ENCODE assay signal across 22 mouse cellular contexts in the genomic region with DNA sequence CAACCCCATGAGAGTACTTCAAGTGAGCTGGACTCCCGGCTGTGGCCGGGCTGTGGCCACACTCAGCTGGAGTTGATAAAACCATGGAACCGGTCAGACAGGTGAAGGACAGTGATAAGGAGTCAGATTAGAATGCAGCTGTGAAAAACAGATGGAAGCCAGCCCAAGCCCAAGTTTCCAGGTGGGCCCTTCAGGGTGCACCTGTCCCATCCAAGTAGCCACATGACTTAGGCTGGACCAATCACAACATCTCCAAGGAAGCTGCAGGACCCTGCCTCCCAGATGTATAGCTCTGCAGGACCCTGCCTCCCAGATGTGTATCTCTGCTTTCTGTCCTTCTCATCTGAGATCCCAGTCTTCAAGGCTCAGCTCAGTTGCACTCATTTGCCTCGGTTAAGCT. TPM values are rescaled to one million over a fixed set of nuclear protein-coding genes. Genes with fewer than 3 reads are reported as not detected.
DNase-seq lines count a peak whose midpoint lies in the region; ATAC-seq and TF ChIP-seq lines count a peak whose summit lies in the region.
"Had no signal": no experiment of that assay in that cellular context is flagged by ENCODE, and none has a peak within 500 bp of the region (broad histone marks: within the 10 kb centered on the region; RNA-seq: fewer than 3 reads in every experiment).

No protein-coding gene starts in this region.

- no peak for DNase-seq in lung, postnatal 0 days (ENCODE audit: low spot score)
- DNase-seq in lung, postnatal 4 days, result no peak
- DNase-seq in stomach, postnatal 0 days (ENCODE audit: low spot score), result peak; percentile 30
- DNase-seq in embryo, embryonic 11 days, result no peak
- DNase-seq in urinary bladder, postnatal 14 days (ENCODE audit: low spot score), result no peak
- DNase-seq in forebrain, postnatal 0 days, result no peak
- DNase-seq: cerebellum, adult 18-20 months; cerebellum, adult 9-10 months; cerebellum, postnatal 14 days; gastrocnemius, postnatal 25 days; heart, adult 18-20 months; heart, postnatal 14 days; heart, postnatal 4 days had no signal

- TF ChIP-seq EP300 in lung, postnatal 0 days (IDR thresholded peaks at IDR 0.05), result no peak
- no peak for TF ChIP-seq EP300 in stomach, postnatal 0 days (optimal IDR thresholded peaks at IDR 0.05)

- H3K9ac ChIP-seq in lung, postnatal 0 days (replicated peaks; ENCODE audit: low read depth), result no peak overlapping the region
- no peak overlapping the region for H3K9ac ChIP-seq in intestine, embryonic 15.5 days
- no peak overlapping the region for H3K9ac ChIP-seq in stomach, embryonic 14.5 days (replicated peaks; ENCODE audit: low read depth, low read length)
- no peak overlapping the region for H3K9ac ChIP-seq in stomach, postnatal 0 days (ENCODE audit: low read length)
- no peak overlapping the region for H3K9ac ChIP-seq in forebrain, postnatal 0 days
- H3K9ac ChIP-seq: embryonic facial prominence, embryonic 12.5 days; embryonic facial prominence, embryonic 15.5 days; heart, embryonic 13.5 days had no signal

- no peaks in the 10 kb centered on the region for H3K27me3 ChIP-seq in lung, postnatal 0 days (replicated peaks; ENCODE audit: insufficient read depth, low read length)
- H3K27me3 ChIP-seq in intestine, embryonic 15.5 days (replicated peaks), result no peaks in the 10 kb centered on the region
- no peaks in the 10 kb centered on the region for H3K27me3 ChIP-seq in stomach, embryonic 14.5 days (ENCODE audit: control insufficient read depth, insufficient read depth, low read length)
- no peaks in the 10 kb centered on the region for H3K27me3 ChIP-seq in stomach, postnatal 0 days (ENCODE audit: control insufficient read depth, insufficient read depth, low read length)
- no peaks in the 10 kb centered on the region for H3K27me3 ChIP-seq in forebrain, postnatal 0 days (ENCODE audit: insufficient read depth, low read length)
- H3K27me3 ChIP-seq: embryonic facial prominence, embryonic 12.5 days; heart, embryonic 13.5 days; Patski had no signal

- no peaks in the 10 kb centered on the region for H3K4me1 ChIP-seq in lung, postnatal 0 days (ENCODE audit: insufficient read depth, low read depth, low read length)
- H3K4me1 ChIP-seq in intestine, embryonic 15.5 days (replicated peaks), result no peaks in the 10 kb centered on the region
- H3K4me1 ChIP-seq in stomach, embryonic 14.5 days (ENCODE audit: control insufficient read depth, insufficient read depth, low read length), result peaks cover 5% of the 10 kb centered on the region; the same call in 1 of the 2 replicates
- no peaks in the 10 kb centered on the region for H3K4me1 ChIP-seq in stomach, postnatal 0 days (replicated peaks; ENCODE audit: control insufficient read depth, insufficient read depth)
- H3K4me1 ChIP-seq in forebrain, postnatal 0 days (ENCODE audit: insufficient read depth), result no peaks in the 10 kb centered on the region

- H3K9me3 ChIP-seq in lung, postnatal 0 days (ENCODE audit: low read length), result no peaks in the 10 kb centered on the region
- H3K9me3 ChIP-seq in intestine, embryonic 15.5 days, result no peaks in the 10 kb centered on the region
- no peaks in the 10 kb centered on the region for H3K9me3 ChIP-seq in stomach, embryonic 14.5 days (ENCODE audit: control insufficient read depth, low read depth, low read length)
- H3K9me3 ChIP-seq in stomach, postnatal 0 days (ENCODE audit: control insufficient read depth, low read length), result no peaks in the 10 kb centered on the region
- no peaks in the 10 kb centered on the region for H3K9me3 ChIP-seq in forebrain, postnatal 0 days (ENCODE audit: low read length)
- H3K9me3 ChIP-seq: embryonic facial prominence, embryonic 12.5 days; embryonic facial prominence, embryonic 15.5 days; heart, embryonic 13.5 days had no signal

- no peak for TF ChIP-seq CTCF in lung, postnatal 0 days (IDR thresholded peaks at IDR 0.05)
- no peak for TF ChIP-seq CTCF in stomach, postnatal 0 days (IDR thresholded peaks at IDR 0.05; ENCODE audit: low read depth)
- no peak for TF ChIP-seq CTCF in forebrain, postnatal 0 days (IDR thresholded peaks at IDR 0.05; ENCODE audit: low read depth)

- 0 out of 2 replicates have a peak, but pooled peaks have one; percentile 27 for ATAC-seq in lung, postnatal 0 days
- ATAC-seq in intestine, embryonic 15.5 days, result peak; percentile 62
- peak; percentile 44 for ATAC-seq in stomach, embryonic 14.5 days (ENCODE audit: insufficient number of reproducible peaks, insufficient read depth, low FRiP score, low read depth)
- ATAC-seq in stomach, postnatal 0 days (ENCODE audit: low FRiP score, low TSS enrichment), result 0 out of 2 replicates have a peak, but pooled peaks have one; percentile 19
- ATAC-seq in forebrain, postnatal 0 days, result no peak
- ATAC-seq: CD4-positive, CD25-positive, alpha-beta regulatory T cell, adult 4 months; forebrain, embryonic 14.5 days; Patski had no signal

- 47% methylated on average over 4 of the region's 4 CpGs for WGBS in lung, postnatal 0 days
- WGBS in intestine, embryonic 15.5 days, result 48% methylated on average over 4 of the region's 4 CpGs
- WGBS in stomach, embryonic 14.5 days, result 62% methylated on average over 4 of the region's 4 CpGs
- 58% methylated on average over 4 of the region's 4 CpGs for WGBS in stomach, postnatal 0 days
- WGBS in forebrain, postnatal 0 days, result 75% methylated on average over 4 of the region's 4 CpGs

- H3K4me3 ChIP-seq in lung, postnatal 0 days (ENCODE audit: low read depth, low read length), result no peak overlapping the region
- no peak overlapping the region for H3K4me3 ChIP-seq in intestine, embryonic 15.5 days (replicated peaks)
- no peak overlapping the region for H3K4me3 ChIP-seq in stomach, embryonic 14.5 days (ENCODE audit: low read depth, low read length)
- H3K4me3 ChIP-seq in stomach, postnatal 0 days (ENCODE audit: low read depth, low read length), result no peak overlapping the region
- no peak overlapping the region for H3K4me3 ChIP-seq in forebrain, postnatal 0 days (ENCODE audit: low read depth, low read length)
- H3K4me3 ChIP-seq: embryonic facial prominence, embryonic 12.5 days; embryonic facial prominence, embryonic 15.5 days; heart, embryonic 13.5 days had no signal

- no peak overlapping the region for H3K4me2 ChIP-seq in lung, postnatal 0 days (replicated peaks; ENCODE audit: low read depth, low read length)
- no peak overlapping the region; the same call in 1 of the 2 replicates for H3K4me2 ChIP-seq in intestine, embryonic 15.5 days (replicated peaks)
- H3K4me2 ChIP-seq in stomach, embryonic 14.5 days (replicated peaks; ENCODE audit: low read depth, low read length), result no peak overlapping the region
- H3K4me2 ChIP-seq in stomach, postnatal 0 days (replicated peaks; ENCODE audit: low read depth), result no peak overlapping the region
- no peak overlapping the region for H3K4me2 ChIP-seq in forebrain, postnatal 0 days (ENCODE audit: low read depth)
- H3K4me2 ChIP-seq: embryonic facial prominence, embryonic 12.5 days; embryonic facial prominence, embryonic 15.5 days; heart, embryonic 13.5 days; hindbrain, embryonic 14.5 days had no signal

- H3K36me3 ChIP-seq in lung, postnatal 0 days (ENCODE audit: insufficient read depth, low read length), result no peaks in the 10 kb centered on the region
- no peaks in the 10 kb centered on the region for H3K36me3 ChIP-seq in intestine, embryonic 15.5 days
- no peaks in the 10 kb centered on the region for H3K36me3 ChIP-seq in stomach, embryonic 14.5 days (ENCODE audit: control insufficient read depth, insufficient read depth, low read length)
- no peaks in the 10 kb centered on the region for H3K36me3 ChIP-seq in stomach, postnatal 0 days (ENCODE audit: control insufficient read depth, insufficient read depth, low read length)
- H3K36me3 ChIP-seq in forebrain, postnatal 0 days (ENCODE audit: insufficient read depth), result no peaks in the 10 kb centered on the region
- H3K36me3 ChIP-seq: embryonic facial prominence, embryonic 12.5 days; embryonic facial prominence, embryonic 15.5 days; heart, embryonic 13.5 days had no signal

- no peak overlapping the region for H3K27ac ChIP-seq in lung, postnatal 0 days (ENCODE audit: low read length)
- no peak overlapping the region for H3K27ac ChIP-seq in intestine, embryonic 15.5 days
- H3K27ac ChIP-seq in stomach, embryonic 14.5 days (ENCODE audit: low read length), result no peak overlapping the region
- no peak overlapping the region for H3K27ac ChIP-seq in stomach, postnatal 0 days (replicated peaks)
- no peak overlapping the region for H3K27ac ChIP-seq in forebrain, postnatal 0 days (ENCODE audit: low read depth, low read length)
- H3K27ac ChIP-seq: embryonic facial prominence, embryonic 12.5 days; embryonic facial prominence, embryonic 15.5 days; heart, embryonic 13.5 days; hindbrain, embryonic 14.5 days had no signal

RNA-seq across cellular contexts. Expression of gene Wdr38, which starts 5.3 kb away (rescaled TPM):
- 2.6 and 3.1 TPM in 2 replicates for polyA plus RNA-seq in lung, postnatal 0 days (2015; fragmentation: Nextera tagmentation; extraction: Ambion mirVana)
- 1.3 and 1.4 TPM in 2 replicates for polyA plus RNA-seq in intestine, embryonic 15.5 days (2015; fragmentation: Nextera tagmentation; extraction: Ambion mirVana)
- polyA plus RNA-seq in stomach, embryonic 14.5 days (2014; fragmentation: Nextera tagmentation; extraction: Ambion mirVana), result 1.1 and 1.8 TPM in 2 replicates
- 0.81 and 1.1 TPM in 2 replicates for polyA plus RNA-seq in stomach, postnatal 0 days (2015; fragmentation: Nextera tagmentation; extraction: Ambion mirVana)
- total RNA-seq in forebrain, postnatal 0 days (2014; rRNA removed), result 0.43 and 1.4 TPM in 2 replicates
- polyA plus RNA-seq in forebrain, postnatal 0 days (2015; fragmentation: Nextera tagmentation; extraction: Ambion mirVana), result 0.38 and 0.64 TPM in 2 replicates

RNA-seq across cellular contexts. Expression of gene Arpc5l, which starts 13.1 kb away (rescaled TPM):
- 91.3 and 93.7 TPM in 2 replicates for polyA plus RNA-seq in lung, postnatal 0 days (2015; fragmentation: Nextera tagmentation; extraction: Ambion mirVana)
- polyA plus RNA-seq in intestine, embryonic 15.5 days (2015; fragmentation: Nextera tagmentation; extraction: Ambion mirVana), result 107 and 111 TPM in 2 replicates
- 119 and 124 TPM in 2 replicates for polyA plus RNA-seq in stomach, embryonic 14.5 days (2014; fragmentation: Nextera tagmentation; extraction: Ambion mirVana)
- polyA plus RNA-seq in stomach, postnatal 0 days (2015; fragmentation: Nextera tagmentation; extraction: Ambion mirVana), result 136 and 142 TPM in 2 replicates
- total RNA-seq in forebrain, postnatal 0 days (2014; rRNA removed), result 80.0 and 92.4 TPM in 2 replicates
- polyA plus RNA-seq in forebrain, postnatal 0 days (2015; fragmentation: Nextera tagmentation; extraction: Ambion mirVana), result 167 and 170 TPM in 2 replicates

RNA-seq across cellular contexts. Expression of gene Rpl35, which starts 13.4 kb away (rescaled TPM):
- 675 and 704 TPM in 2 replicates for polyA plus RNA-seq in lung, postnatal 0 days (2015; fragmentation: Nextera tagmentation; extraction: Ambion mirVana)
- polyA plus RNA-seq in intestine, embryonic 15.5 days (2015; fragmentation: Nextera tagmentation; extraction: Ambion mirVana), result 888 and 1,051 TPM in 2 replicates
- 1,103 and 1,116 TPM in 2 replicates for polyA plus RNA-seq in stomach, embryonic 14.5 days (2014; fragmentation: Nextera tagmentation; extraction: Ambion mirVana)
- polyA plus RNA-seq in stomach, postnatal 0 days (2015; fragmentation: Nextera tagmentation; extraction: Ambion mirVana), result 956 and 1,016 TPM in 2 replicates
- total RNA-seq in forebrain, postnatal 0 days (2014; rRNA removed), result 128 and 358 TPM in 2 replicates
- 660 and 891 TPM in 2 replicates for polyA plus RNA-seq in forebrain, postnatal 0 days (2015; fragmentation: Nextera tagmentation; extraction: Ambion mirVana)
